Mouse (Mus musculus): Measurements from ENCODE around the gene Tk2. TPM values are rescaled to one million over a fixed set of nuclear protein-coding genes. Genes with fewer than 3 reads are reported as not detected.

The Tk2 gene
- polyA plus RNA-seq (2012; ENCODE audit: low replicate concordance) = 16.7 and 27.9 TPM in 2 replicates

DNA sequence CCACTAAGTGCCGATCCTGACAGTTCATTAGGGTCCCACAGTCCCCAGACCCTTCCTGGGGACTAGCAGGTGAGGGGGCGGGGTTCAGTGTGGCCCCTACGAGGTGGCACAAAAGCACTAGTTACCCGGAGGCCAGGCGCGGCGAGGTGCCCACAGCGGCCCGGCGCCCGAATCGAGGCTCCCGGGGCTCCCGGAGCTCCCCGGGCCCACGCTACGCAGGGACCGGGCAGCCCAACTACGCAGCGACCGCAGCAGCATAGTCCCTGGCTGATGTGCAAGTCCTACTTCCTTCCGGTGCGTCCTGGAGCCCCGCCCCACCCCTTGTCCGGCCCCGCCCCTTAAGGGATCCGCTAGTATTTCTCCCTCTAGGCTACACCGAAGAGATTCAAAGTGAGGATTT, at the start of gene Tk2:
Gene Tk2 (minus strand): TSS at position 283 of the 400 bp plus-strand sequence.

DNA sequence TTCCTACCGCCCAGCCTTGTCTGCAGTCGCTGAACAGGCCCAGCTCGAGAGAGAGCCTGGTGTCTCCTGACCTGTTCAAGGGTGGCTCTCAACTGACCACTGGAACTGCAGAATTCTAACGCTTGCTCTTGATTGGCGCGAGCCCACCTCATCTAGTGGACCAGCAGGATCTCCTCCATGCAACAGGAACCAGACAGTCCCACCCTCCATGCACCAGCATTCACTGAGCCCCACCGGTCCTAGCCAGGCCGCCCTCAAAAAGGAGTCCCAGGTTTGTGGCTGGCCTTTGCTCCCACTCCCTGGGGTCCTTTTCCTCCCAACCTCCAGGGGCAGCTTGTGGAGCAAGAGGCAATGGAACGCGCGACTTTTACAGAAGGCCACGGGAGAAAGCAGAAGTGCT, 44.7 kb upstream of the Tk2 start, which contains the start of gene Cmtm2a:
Gene Cmtm2a (minus strand): TSS at position 101 of the 400 bp plus-strand sequence.

DNA sequence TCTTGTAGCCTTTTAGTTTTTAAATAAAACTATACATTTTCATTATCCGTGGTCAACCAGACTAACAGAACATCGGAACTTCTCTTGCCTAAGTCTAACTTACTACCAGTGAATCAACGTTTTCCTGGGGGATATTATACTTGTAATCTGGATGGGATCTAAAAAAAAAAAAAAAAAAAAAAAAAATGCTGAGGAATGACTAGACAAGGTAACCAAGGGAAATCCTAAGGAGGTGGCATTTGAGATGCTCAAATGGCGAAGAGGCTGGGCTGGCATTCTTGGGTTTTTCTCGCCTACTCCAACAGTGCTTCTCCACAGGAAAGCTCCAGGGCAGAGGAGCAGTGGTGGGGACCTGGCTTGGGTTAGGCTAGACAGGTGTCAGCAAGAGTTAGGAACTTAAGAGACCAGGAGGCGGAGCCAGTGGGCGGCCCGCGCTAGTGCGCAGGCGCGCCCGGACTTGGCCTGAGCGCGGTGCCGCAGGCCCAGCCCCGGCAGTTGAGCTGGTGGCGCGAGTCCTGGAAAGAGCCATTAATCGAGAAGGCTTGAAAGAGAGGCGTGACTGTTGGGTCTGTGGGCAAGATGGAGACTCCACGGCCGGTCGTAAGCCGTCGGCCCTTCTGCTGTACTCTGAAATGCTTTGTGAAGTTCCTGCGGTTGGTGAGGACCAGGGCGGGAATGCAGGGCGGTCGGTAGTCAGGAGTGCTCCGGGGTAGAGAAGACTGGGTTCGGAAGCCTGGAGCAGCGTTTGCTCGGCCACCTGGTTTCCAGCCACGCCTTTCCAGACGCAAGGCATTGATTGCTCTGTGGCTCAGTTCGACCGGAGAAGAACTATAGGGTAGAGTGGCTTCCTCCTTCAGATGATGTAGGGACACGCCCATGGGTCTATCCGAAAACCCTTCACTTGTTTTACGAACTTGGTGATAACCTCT, 2.3 kb upstream of the Tk2 start, which contains the start of gene Cklf:
Gene Cklf (plus strand): TSS at position 423 of the 929 bp plus-strand sequence.

Other genes starting within 250 kb of the Tk2 start
- 1.9 and 9.4 TPM in 2 replicates for gene Cdh5, start 146.9 kb downstream of the Tk2 start, polyA plus RNA-seq (2012; ENCODE audit: low replicate concordance)
- gene Bean1, start 78.1 kb downstream of the Tk2 start, polyA plus RNA-seq (2012; ENCODE audit: low replicate concordance) = 0.44 TPM in 1 of 2 replicates, not detected in the other
- gene Cklf, start 2.3 kb upstream of the Tk2 start, polyA plus RNA-seq (2012; ENCODE audit: low replicate concordance) = 2.6 and 4.6 TPM in 2 replicates
- not detected in 2 replicates for gene Cmtm2a, start 44.6 kb upstream of the Tk2 start, polyA plus RNA-seq (2012; ENCODE audit: low replicate concordance)
- not detected in 2 replicates for gene Gm45711, start 61.5 kb upstream of the Tk2 start, polyA plus RNA-seq (2012; ENCODE audit: low replicate concordance)
- gene Cmtm1, start 61.6 kb upstream of the Tk2 start, polyA plus RNA-seq (2012; ENCODE audit: low replicate concordance) = not detected in 2 replicates
- gene Gm11020, start 73.0 kb upstream of the Tk2 start, polyA plus RNA-seq (2012; ENCODE audit: low replicate concordance) = not detected in 2 replicates
- not detected in 2 replicates for gene Cmtm2b, start 73.7 kb upstream of the Tk2 start, polyA plus RNA-seq (2012; ENCODE audit: low replicate concordance)
- gene Cmtm3, start 90.9 kb upstream of the Tk2 start, polyA plus RNA-seq (2012; ENCODE audit: low replicate concordance) = 16.1 and 29.9 TPM in 2 replicates
- 1.3 and 1.4 TPM in 2 replicates for gene Cmtm4, start 147.2 kb upstream of the Tk2 start, polyA plus RNA-seq (2012; ENCODE audit: low replicate concordance)
- gene Dync1li2, start 194.5 kb upstream of the Tk2 start, polyA plus RNA-seq (2012; ENCODE audit: low replicate concordance) = 18.9 and 20.9 TPM in 2 replicates